Mouse (Mus musculus) adrenal gland, adult (tissue): ENCODE measurements at regions not wholly inside any gene's neighbourhood (a gene's known extent, or its start where the extent isn't known, plus 50 kb on each side); places are given as distances from the start of the nearest gene placed in this dataset.
A peak's percentile ranks its signal among the peaks of the same experiment; 100 is the strongest.

Experiments
- DNase-seq, 2 experiments: peaks; one replicate each; pipeline ENCODE4 v3.0.0; 2022 to 2023; ENCODE audit warnings: low spot score in 1 of 2; ENCODE audit not compliant: inconsistent age in 2 of 2

DNA sequence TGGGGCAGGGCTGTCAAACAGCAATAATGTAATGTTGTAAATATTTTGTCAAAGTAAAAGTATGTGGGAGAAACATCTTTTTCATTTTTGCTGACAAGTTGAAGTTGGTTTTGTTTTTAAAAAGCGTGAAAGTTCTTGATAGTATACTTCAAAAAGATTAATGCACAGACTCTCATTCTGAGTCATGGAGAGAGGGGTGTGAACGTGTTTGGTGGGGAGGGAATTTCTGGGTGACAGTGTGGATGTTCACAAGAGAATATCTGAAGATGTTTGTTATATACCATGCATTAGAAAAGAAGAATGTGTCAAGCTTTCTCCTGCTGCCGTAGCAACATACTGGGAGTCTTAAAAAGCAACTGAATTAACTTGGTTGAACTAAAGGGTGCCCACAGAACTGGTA lies 57.0 kb downstream of the Rps29 start:
- no peak for DNase-seq

DNA sequence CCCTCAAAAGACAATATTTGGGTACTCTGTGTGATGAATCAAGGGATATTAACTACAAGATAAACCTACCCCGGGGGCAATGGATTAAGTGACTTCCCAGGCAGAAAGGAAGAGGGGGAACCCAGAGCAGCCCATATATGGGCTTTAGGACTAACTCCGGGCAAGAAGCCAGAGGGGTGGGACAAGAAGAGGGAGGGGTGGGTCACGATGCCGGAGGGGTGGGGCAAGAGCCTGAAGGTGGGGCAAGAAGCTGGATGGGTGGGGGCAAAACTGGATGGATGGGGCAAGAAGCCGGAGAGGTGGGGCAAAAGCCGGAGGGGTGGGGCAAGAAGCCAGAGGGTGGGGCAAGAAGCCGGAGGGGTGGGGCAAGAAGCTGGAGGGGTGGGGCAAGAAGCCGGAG lies 64.1 kb downstream of the Rps29 start:
- no peak for DNase-seq

DNA sequence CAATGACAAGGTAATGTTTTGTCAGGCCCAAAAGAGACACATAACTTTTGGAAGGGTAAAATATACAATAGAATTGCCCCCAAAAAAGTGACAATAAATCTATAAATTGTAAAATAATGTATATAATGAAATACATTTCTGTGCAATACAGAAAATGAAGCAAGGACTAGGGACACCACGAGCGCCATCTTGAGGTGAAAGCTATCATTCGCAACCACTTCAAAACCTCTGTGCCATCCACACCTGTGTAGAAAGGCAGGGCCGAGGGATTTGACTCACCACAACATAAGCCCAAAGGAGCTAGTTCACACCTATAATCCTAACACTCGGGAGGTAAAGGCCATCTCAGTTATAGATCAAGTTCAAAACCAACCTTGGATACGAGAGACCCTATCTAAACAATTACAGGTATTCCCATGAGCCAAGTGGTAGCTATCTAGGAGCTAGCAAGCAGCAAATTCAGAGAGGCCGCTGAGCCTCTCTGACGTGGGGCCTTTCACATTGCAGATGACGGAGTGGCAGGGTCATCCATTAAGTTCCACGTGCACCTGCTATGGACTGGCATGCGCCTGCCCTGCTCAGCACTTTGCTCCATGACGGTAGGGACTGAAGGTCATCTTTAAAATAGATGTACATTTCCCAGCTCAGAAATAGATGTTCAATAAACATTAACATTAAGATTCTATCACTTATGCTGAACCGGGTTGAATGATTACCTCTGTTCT lies 65.8 kb downstream of the Rps29 start:
- no peak for DNase-seq

DNA sequence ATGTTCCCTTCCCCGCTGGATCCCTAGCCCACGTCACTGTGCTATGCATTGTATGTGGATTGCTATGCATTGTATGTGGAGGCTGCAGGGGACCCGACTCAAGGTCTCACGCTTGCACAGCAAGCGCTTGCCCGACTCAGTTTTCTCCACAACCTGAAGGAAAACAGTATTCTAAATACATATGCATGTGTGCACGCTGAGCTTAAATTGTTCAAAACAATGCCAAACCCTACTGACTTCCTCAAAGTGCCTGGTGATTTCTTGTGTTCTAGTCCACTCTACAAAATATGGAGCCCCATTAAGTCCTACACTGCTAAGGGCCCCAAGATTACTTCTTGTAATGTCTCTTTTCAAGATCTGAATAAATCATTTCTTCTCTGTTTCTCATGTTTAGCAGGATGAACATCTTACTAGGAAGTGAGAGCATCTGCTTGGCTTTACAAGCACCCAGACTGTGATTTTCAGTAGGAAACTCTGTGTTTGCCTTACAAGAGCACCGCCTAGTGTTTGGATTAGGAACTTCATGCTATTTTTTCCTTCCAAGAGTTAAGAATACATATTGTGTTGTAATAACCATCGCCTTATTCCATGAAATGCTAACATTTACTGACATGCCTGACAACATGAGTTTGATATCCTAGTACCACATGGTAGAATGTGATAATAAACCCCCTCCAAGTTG lies 70.9 kb downstream of the Rps29 start:
- peak in 1 of 2 experiments; percentile 72 for DNase-seq

DNA sequence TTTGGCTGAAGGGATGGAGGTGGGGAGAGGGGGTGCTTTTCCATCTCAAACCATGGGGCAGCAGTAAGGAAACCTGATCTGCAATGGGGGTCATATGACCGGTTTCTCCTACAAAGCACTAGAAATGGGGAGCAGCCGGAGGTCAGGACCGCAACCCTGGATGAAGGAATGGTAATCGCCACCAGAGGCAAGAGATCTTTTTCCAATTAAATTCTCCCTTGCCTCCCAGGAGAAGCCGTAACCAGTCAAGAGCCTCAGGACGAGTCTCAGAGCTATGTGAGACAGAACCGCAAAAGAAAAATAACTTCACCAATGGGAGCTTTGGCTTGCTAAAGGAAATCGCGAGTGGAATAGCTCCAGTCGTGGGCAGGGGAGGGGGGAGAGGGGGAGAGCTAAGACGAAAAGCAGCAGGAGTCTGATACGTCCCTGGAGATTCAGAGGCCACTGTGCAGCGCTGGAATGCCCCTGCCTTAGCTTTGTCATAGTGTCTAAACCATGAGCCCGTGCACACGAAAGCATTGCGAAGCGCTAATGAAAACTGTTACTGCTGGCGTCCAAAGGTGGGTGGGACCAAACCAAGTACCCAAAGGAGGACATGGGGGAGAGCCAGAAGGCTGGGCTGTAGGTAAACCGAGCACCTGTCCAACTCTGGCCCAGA lies 73.3 kb downstream of the Rps29 start:
- DNase-seq = no peak

DNA sequence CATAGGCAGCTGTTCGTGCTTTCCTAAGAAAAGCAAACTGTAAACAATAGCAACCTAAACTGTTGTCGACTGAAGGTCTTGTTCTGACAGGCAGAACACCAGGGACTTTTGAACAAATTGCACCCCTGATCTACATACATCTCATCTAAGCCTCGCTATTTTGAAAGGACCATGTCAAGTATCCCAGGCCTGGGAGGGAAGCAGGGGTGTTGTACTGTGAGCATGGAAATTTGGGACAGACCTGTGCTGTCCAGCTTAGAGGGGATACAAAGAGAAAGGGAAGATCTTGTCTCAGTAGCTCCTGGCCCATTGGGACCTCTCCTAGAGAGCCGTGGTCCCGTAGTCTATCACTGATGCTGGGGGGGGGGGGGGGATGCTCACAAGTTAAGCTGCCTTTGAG lies 74.3 kb downstream of the Rps29 start:
- DNase-seq = no peak

DNA sequence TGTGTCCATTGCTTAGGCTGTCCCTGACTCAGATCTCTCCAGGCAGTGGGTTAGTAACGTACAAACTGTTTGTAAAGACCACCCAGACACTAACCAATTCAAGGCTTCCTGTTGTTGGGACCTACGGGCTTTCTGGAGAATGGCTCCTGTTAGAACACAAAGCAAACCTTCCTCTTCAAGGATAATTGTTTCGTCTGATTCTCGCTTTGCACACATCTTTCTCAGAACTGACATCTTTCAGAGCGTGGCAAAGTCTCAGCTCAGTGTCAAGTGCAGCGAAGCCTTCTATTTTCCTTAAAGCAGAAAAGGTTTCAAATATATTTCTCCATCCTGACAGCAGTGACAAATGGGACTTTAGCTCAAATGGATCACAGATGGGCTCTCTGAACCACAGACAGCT lies 76.9 kb downstream of the Rps29 start:
- no peak for DNase-seq

DNA sequence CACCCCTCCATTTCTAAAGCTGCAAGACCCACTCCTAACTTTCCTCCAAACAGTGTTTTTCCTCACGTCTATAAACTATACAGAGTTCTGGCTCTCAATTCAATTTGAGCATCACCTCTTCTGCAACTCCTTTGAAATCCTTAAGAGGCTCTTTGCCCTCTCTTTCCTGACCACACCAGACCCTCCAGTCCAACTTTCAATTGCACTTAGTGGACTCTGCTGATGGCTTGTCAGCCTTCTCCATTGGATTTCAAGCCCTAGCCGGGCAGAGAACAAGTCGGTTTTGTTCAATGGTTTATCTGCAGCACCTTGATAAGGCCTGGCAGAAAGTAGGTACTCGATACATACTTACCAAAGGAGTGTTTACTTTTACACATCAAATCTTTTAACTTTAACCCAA lies 119.4 kb downstream of the Rps29 start:
- DNase-seq = no peak

DNA sequence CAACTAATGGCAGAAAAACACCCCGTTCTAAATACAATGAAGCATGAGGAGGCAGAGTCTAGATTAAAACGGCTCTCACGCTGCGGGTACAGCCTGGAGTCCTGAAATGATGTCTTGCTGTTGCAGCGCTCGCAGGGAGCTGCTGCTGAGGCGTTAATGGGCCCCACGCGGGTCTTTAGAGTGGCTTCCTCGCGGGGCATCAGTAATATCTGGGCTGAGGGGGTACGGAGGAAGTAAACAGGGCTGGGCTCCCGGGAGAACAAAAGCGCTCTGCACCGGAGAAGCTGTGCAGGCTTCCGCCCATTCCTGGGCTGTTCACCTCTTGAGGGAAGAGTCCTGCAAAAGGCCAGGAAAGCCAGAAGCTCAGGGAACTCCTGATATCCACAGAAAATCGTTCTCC lies 135.4 kb downstream of the Rps29 start:
- no peak for DNase-seq

DNA sequence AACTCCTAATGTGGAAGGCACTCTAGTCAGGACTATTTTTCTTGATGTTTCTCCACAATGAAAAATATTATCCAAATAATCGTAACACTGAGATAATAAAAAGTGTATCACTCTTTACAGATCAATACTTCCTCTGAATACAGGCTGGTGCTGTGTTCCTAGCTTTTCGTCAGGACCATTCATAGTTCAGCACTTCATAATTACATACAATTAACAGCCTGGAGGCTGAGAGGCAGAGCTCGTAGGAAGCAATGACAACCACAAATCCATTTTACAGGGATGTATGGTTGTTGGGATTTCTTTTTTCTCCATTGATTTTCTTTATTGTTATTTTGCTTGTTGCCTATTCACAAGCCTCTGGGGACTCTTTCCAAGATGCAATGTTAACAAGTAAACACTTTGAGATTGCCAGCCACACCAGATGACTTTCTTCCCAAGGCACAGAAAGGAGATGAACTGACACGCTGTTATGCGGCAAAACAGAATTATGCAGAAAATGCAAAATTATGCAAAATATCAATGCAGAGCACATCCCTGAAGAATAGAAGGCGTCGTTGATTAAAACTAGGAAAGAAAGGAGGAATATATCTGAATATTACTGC lies 142.2 kb downstream of the Rps29 start:
- no peak for DNase-seq

DNA sequence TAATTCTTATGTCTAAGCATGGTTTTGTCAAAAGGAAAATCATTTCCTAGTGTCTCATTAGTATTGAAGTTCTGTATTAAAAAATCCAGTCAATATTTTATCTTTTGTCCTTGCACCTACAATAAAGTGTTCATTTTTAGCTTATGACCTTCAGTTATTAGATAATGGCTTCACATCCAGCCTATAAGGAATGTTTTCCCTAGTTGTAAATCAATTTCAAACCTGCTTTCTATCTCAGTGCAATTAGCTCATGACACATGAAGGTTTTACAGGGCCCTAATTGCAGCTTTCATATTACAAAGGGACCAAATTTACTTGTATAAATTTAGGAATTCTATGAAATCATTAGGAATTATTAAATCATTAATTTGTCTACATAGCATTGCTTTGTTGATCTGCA lies 153.8 kb downstream of the Rps29 start:
- no peak for DNase-seq

DNA sequence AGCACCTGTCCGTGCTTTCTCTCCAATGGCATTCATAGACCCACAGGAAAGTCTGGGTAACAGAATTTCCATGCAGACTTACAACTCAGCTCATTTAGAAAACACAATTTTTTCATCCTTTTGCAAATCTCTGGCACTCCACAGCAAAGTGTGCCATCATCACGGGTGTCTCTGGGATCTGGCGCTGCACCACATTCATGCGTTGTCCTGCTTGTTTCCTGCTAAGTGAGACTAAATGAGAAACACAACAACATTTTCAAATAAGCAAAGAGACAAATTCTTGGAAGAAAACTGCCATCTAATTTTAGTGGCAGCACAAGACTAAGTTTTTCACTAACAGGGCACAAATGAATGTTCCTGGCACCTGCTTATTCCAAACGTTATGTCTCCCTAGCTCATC lies 156.9 kb downstream of the Rps29 start:
- no peak for DNase-seq

DNA sequence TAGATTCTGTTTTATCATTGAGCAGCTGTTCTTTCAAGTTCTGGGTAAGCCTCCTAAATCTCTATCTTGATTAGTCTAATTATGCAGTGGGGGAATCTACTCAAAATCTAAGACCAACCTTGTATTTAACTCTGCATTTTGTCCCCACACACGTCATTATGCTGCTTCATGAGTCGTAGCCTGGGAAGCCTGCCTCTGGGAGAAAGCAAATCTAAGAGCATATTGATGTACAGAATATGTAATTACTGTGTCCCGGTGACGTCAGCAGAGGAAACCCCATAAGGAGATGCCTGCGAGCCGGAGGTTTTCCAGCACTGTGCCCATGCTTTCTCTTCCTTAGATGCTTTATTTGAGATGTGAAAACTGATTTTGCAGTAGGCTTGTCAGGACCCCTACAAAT lies 161.7 kb downstream of the Rps29 start:
- no peak for DNase-seq

DNA sequence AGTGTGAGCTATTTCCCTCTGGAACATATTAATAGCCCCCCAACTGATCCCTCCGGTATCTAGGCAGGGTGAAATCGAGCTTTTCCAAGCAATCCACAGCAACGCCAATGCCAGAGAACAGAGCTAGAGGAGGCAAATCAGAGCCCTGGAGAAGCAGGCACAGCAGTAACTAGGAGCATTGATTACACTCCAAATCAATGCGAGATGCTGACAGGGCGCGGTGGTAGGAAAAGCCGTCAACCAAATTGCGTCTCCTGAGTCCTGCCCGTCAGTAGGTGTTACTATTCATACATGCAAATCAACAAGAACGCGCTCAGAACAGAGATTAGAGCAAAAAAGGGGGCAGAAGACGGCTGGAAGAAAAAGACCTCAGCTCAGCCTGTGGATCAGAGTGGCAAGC lies 162.2 kb downstream of the Rps29 start:
- DNase-seq = no peak

DNA sequence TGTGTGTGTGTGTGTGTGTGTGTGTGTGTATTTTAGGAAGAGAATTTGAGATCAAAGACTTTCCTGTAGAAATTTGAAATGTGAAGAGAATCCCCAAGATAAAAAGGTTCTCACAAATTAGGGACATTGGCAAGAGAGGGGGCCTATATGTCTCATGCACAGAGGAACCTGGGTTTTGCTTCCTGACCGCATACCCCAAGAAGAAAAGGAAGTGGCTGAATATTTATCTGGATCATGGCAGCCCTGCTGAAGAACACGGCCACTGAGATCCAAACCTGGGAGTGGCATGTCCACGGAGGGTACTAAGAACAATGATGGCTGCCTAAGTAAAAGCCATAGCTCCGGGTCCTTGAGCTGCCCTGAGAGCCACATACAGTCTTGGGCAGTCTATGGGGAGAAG lies 178.3 kb downstream of the Rps29 start:
- DNase-seq = no peak

DNA sequence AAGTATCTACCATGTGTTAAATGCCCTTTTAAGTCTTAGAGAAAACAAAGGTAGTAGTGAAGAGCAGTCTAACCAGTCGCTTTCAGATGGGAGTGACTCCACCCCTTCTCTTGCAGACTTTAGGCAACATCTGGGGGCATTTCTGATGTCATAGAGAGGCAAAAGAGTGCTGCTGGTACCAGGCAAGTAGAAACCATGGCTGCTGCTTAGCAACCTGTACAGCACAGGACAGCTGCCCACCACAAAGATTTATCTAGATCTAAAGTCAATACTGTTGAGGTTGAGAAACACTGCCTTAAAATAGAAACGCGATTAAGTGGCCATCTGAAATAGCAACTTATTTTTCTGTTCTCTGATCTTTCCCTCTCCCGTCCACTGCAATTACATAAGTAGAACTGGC lies 178.8 kb downstream of the Rps29 start:
- no peak for DNase-seq

DNA sequence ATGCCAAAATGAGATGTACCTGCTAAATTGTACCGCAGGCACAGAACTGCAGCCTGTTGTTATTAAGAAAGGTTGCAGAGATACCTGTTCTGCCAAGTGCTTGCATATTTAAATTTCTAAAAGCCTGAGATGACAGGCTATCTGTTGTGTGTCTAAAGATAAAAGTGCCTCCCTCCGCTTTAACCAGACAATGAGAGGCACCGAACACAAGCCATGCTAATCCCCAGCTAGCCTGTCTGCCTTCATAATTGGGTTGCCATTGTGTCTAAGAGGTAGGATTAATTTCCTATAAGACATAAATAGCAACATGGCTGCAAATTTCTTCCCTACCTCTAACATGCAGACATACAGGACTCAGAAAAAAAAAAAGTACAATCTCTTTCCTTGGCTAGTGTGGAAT lies 179.8 kb downstream of the Rps29 start:
- DNase-seq = no peak

DNA sequence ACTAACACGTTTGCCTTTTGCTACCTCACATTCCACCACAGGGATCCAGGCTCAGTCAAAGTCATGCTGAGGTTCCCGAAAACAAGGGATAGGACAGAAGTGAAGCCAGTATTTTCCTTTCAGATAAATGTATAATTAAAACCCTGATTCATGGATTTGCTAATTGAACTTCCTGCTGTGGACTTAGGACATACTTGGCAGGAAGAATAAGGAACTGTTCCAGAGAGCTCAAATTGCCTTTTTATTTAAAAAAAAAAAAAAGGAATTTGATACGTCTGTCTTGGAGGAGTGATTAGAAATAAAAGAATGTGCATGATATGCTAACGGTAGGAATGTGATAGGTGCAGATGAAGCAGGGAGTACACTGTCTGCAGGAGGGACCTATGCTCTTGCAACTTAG lies 181.7 kb downstream of the Rps29 start:
- DNase-seq = no peak

DNA sequence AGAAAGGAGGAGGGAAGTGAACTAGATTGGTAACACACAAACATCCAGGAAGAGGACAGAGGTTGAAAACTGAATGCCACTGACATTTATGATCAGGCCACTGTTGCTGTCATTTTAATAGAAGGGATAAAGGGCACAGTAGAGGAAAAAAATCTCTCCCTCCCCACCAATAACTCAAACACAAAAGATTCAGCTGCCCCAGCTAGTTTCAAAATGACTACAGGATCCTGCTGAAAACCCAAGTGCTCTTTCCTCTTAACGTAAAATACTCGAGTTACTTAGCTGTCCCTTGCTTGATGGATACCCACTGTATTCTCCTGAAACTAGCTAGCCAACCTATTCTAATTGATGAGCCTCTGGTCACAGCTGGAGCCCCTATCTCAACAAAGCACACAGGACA lies 211.7 kb downstream of the Rps29 start:
- no peak for DNase-seq

DNA sequence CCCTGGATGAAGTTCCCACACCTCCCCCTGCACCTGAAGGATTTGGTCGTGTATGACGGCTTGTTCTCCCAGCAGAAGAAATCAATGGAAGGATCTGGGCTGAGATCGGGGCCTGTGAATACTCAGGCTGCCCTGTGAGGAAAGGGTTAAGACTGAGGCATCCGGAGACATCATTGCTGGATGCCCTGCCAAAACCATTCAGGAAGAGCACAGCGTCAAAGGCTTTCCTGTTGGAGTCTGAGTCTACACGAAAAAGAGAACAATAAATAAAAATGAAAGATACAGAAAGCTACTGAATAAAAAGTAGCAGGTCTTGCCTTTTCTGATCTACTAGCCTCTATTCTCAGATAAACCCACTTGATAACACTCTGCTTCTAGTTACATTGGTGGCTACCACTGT lies 248.4 kb downstream of the Rps29 start:
- DNase-seq = no peak

DNA sequence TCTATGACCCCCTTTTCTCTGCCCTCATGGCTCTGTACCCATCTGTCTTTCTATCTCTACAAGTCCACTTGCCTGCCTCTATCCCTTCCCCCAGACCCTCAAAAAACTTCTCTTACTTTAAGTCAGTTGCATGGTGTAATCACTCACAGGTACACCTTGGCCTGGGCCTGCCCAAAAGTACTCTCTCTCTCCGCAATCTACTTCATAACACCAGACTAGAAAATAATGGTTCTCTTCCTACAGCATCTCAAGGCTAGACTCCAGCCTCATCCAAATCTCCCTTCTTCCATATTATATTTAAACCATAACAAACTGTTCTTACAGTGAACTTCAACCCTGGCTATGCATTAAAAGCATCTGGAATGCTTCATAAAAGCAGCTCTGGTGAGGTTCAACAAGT lies 254.2 kb downstream of the Rps29 start:
- DNase-seq = no peak

DNA sequence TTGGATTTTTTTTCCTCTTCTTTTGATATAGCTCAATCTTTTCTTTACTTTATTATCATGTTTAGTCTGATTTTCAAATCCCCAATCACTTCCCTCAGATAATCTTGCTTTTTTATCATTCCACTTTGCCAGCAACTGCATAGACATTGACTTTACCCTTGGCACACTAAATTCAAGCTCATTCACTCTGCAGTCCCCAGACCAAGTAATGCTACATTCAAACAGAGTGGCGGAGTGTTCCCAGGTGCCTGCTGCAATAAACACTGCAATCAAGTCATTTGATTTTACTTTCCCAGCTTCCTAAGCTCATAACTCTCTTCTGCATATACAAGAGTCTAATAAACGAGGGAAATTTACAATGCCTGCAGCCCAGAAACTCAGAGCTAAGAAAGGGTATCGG lies 269.8 kb downstream of the Rps29 start:
- no peak for DNase-seq
